Mouse (Mus musculus) lung, postnatal 36 days (tissue): ENCODE measurements around the gene Rhoc.

Source experiments
- DNase-seq: peaks from one replicate; pipeline ENCODE4 v3.0.0; 2022; ENCODE audit warnings: mixed read lengths

Gene Rhoc

DNA sequence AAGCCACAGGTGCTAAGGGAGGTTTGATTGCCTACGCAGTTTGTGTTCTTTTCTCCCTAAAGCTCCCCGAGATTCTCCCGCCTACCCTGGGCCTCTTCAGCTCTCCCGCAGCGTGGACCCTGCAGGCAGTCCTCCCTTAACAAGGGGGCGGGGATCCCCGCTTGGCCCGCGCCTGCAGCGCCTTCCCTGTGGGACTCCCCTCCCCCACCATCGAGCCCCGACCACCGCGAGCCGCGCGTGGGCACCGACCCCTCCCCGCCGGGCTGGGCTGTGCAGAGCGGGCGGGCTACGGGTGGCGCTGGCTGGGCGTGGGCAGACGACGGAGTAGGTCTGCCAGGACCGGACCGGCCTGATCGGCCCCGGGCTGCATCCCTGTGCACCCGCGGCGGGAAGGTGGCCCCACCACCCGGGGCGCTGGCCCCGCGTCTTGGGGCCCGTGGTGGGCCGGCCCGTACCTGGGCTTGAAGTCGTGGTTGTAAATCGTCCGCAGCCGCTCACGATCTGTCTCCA lies 29.4 kb downstream of the Rhoc start:
- DNase-seq = peak; percentile 51

- DNase-seq = peak; percentile 75
Observed at GRCm38 (mm10) chr3:104817991-104818748, 30.0 kb downstream of the Rhoc start, which contains the start of gene Mov10. Gene Mov10, minus strand, starts transcription at chr3:104818563.

GRCm38 (mm10) chr3:104818749-104819134 lies 30.6 kb downstream of the Rhoc start:
- DNase-seq = peak; percentile 26

- no peak for DNase-seq
Observed at GRCm38 (mm10) chr3:104820426-104820825, 32.3 kb downstream of the Rhoc start.

GRCm38 (mm10) chr3:104822413-104822812 lies 34.2 kb downstream of the Rhoc start:
- DNase-seq = no peak

DNA sequence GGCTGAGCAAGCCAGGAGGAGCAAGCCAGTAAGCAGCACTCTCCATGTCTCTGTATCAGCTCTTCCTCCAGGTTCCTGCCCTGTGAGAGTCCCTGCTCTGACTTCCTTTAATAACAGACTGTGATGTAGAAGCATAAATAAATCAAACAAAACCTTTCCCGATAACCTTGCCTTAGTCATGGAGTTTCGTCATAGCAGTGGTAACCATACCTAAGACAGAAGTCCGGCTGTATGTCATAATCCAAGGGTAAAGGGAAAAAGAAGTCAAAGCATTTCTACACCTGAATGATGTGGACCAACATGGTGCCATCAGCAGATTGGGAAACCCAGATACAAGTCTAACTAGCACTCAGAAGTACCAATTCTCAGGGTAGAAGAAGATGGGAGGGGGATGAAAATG lies 47.6 kb downstream of the Rhoc start:
- DNase-seq = no peak

GRCm38 (mm10) chr3:104841049-104841448 lies 52.9 kb downstream of the Rhoc start:
- no peak for DNase-seq
